Mouse (Mus musculus): ENCODE measurements around the gene Rnf150. TPM values are rescaled to one million over a fixed set of nuclear protein-coding genes. Genes with fewer than 3 reads are reported as not detected.

Rnf150 gene
- total and polyA plus RNA-seq, 3 experiments: not detected

- Histone ChIP-seq H3K27me3 (ENCODE audit: control insufficient read depth in 1 of 2, insufficient read depth in 2 of 2, low read length in 2 of 2) (no peaks in the 10 kb centered on the region; a peak in 1 of 4 replicates), H3K27ac (ENCODE audit: control insufficient read depth, low read depth, low read length) (no peak overlapping the region), H3K9me3 (replicated peaks; ENCODE audit: insufficient read depth, low read length) (no peaks in the 10 kb centered on the region), H3K4me1 (ENCODE audit: control insufficient read depth in 1 of 2, insufficient read depth in 2 of 2, low read length in 2 of 2) (no peaks in the 10 kb centered on the region), H3K36me3 (ENCODE audit: control insufficient read depth in 1 of 2, insufficient read depth in 2 of 2, low read length in 2 of 2) (no peaks in the 10 kb centered on the region), H3K4me3 (ENCODE audit: control insufficient read depth in 1 of 2, insufficient read depth in 1 of 2, low read depth in 2 of 2, low read length in 2 of 2) (no peak overlapping the region), H3K79me2 (ENCODE audit: control insufficient read depth, insufficient read depth, low read length, poor library complexity) (no peaks in the 10 kb centered on the region), H3K9ac (ENCODE audit: control insufficient read depth, low read depth, low read length, poor library complexity, severe bottlenecking) (no peak overlapping the region)
- no peak for TF ChIP-seq MYB (IDR thresholded peaks at IDR 0.05; ENCODE audit: low read depth, low read length)
- no peak for TF ChIP-seq KAT2A (conservative IDR thresholded peaks at IDR 0.05; ENCODE audit: low read depth, low read length)
- no peak for TF ChIP-seq NELFE (IDR thresholded peaks at IDR 0.05; ENCODE audit: low read depth, low read length)
- TF ChIP-seq RCOR1 (IDR thresholded peaks at IDR 0.05; ENCODE audit: low read depth, low read length): no peak
- TF ChIP-seq BHLHE40 (IDR thresholded peaks at IDR 0.05; ENCODE audit: borderline replicate concordance, low read depth, low read length): no peak
- no peak for TF ChIP-seq POLR2AphosphoS2 (IDR thresholded peaks at IDR 0.05; ENCODE audit: low read length)
- no peak for TF ChIP-seq MEF2A (IDR thresholded peaks at IDR 0.05; ENCODE audit: extremely low read depth, insufficient replicate concordance, low read depth, low read length, poor library complexity, severe bottlenecking)
- TF ChIP-seq SIN3A (IDR thresholded peaks at IDR 0.05; ENCODE audit: low read length): no peak
- TF ChIP-seq UBTF (IDR thresholded peaks at IDR 0.05; ENCODE audit: borderline replicate concordance, insufficient read depth, low read depth, low read length): no peak
- TF ChIP-seq ZKSCAN1 (IDR thresholded peaks at IDR 0.05; ENCODE audit: low read depth, low read length): no peak
- no peak for TF ChIP-seq GATA1 (IDR thresholded peaks at IDR 0.05; ENCODE audit: low read depth, low read length)
- no peak for TF ChIP-seq POLR2AphosphoS5 (IDR thresholded peaks at IDR 0.05; ENCODE audit: borderline replicate concordance, low read depth, low read length)
- TF ChIP-seq ETS1 (IDR thresholded peaks at IDR 0.05; ENCODE audit: low read depth, low read length): no peak
- DNase-seq (ENCODE audit: low read depth, low spot score): no peak
Measured at GRCm38 (mm10) chr8:82931554-82931953, 68.4 kb downstream of the Rnf150 start.

GRCm38 (mm10) chr8:82936162-82936561, 73.0 kb downstream of the Rnf150 start:
- Histone ChIP-seq H3K4me3 (ENCODE audit: control insufficient read depth in 1 of 2, insufficient read depth in 1 of 2, low read depth in 2 of 2, low read length in 2 of 2) (no peak overlapping the region), H3K27ac (ENCODE audit: control insufficient read depth, low read depth, low read length) (no peak overlapping the region), H3K4me1 (ENCODE audit: control insufficient read depth in 1 of 2, insufficient read depth in 2 of 2, low read length in 2 of 2) (no peaks in the 10 kb centered on the region), H3K9ac (ENCODE audit: control insufficient read depth, low read depth, low read length, poor library complexity, severe bottlenecking) (no peak overlapping the region), H3K27me3 (ENCODE audit: control insufficient read depth in 1 of 2, insufficient read depth in 2 of 2, low read length in 2 of 2) (no peaks in the 10 kb centered on the region; a peak in 1 of 4 replicates), H3K36me3 (ENCODE audit: control insufficient read depth in 1 of 2, insufficient read depth in 2 of 2, low read length in 2 of 2) (no peaks in the 10 kb centered on the region), H3K9me3 (replicated peaks; ENCODE audit: insufficient read depth, low read length) (no peaks in the 10 kb centered on the region), H3K79me2 (ENCODE audit: control insufficient read depth, insufficient read depth, low read length, poor library complexity) (no peaks in the 10 kb centered on the region)
- TF ChIP-seq POLR2A (IDR thresholded peaks at IDR 0.05; ENCODE audit: control insufficient read depth in 1 of 2, insufficient read depth in 1 of 2, low read depth in 1 of 2, low read length in 2 of 2, poor library complexity in 1 of 2) (no peak), ZKSCAN1 (IDR thresholded peaks at IDR 0.05; ENCODE audit: low read depth, low read length) (no peak), TBP (IDR thresholded peaks at IDR 0.05; ENCODE audit: low read depth, low read length) (no peak), JUND (IDR thresholded peaks at IDR 0.05; ENCODE audit: low read depth, low read length) (no peak), USF1 (IDR thresholded peaks at IDR 0.05; ENCODE audit: low read depth, low read length) (no peak), MXI1 (IDR thresholded peaks at IDR 0.05; ENCODE audit: low read depth, low read length) (no peak), POLR2AphosphoS5 (IDR thresholded peaks at IDR 0.05; ENCODE audit: borderline replicate concordance, low read depth, low read length) (no peak), MYC (IDR thresholded peaks at IDR 0.05; ENCODE audit: low read depth, low read length) (no peak), MAX (IDR thresholded peaks at IDR 0.05; ENCODE audit: low read length) (no peak), MEF2A (IDR thresholded peaks at IDR 0.05; ENCODE audit: extremely low read depth, insufficient replicate concordance, low read depth, low read length, poor library complexity, severe bottlenecking) (no peak), RCOR1 (IDR thresholded peaks at IDR 0.05; ENCODE audit: low read depth, low read length) (no peak), MYB (IDR thresholded peaks at IDR 0.05; ENCODE audit: low read depth, low read length) (no peak), TAL1 (IDR thresholded peaks at IDR 0.05; ENCODE audit: low read length) (no peak), HCFC1 (IDR thresholded peaks at IDR 0.05; ENCODE audit: low read depth, low read length) (no peak), POLR2AphosphoS2 (IDR thresholded peaks at IDR 0.05; ENCODE audit: low read length) (no peak), SMC3 (IDR thresholded peaks at IDR 0.05; ENCODE audit: low read depth, low read length) (no peak), CHD1 (IDR thresholded peaks at IDR 0.05; ENCODE audit: low read depth, low read length) (no peak)
- no peak for DNase-seq (ENCODE audit: low read depth, low spot score)

All from MEL (cell line).